Mouse (Mus musculus) layer of hippocampus, adult 18-20 months (tissue): ENCODE results near the gene Folr2. TPM values are rescaled to one million over a fixed set of nuclear protein-coding genes. Genes with fewer than 3 reads are reported as not detected.

ENCODE experiments used
- DNase-seq, 2 experiments: peaks; one replicate each; pipeline ENCODE4 v3.0.0; 2022; ENCODE audit warnings: low spot score in 2 of 2
- microRNA-seq, 2 experiments: library from miRNA; unstranded; fragments of <30 nt; microRNA quantifications; one replicate each; pipeline ENCODE4 v1.2.0; 2021
- total RNA-seq, 2 experiments: library from RNA; stranded (reverse); gene quantifications; 2 replicates each; pipeline ENCODE4 v1.2.3; 2021

Gene Folr2
- total RNA-seq, 2 experiments from 2014 or later, result 0.40 TPM; not detected in 1

DNA sequence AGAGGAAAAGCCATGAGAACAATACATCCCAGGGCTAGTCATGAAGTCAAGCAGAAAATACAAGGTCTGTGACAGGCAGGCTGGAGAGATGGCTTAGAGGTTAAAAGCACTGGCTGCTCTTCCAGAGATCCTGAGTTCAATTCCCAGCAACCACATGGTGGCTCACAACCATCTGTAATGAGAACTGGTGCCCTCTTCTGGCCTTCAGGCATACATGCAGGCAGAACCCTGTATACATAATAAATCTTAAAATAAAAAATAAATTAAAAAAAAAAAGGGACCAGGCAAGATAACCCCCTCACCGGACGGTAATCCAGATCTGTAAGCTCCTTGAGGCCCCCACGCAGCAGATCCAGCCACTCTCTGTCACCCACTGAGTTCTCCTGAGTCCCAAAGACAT is 26.6 kb downstream of the Folr2 start:
- DNase-seq, result no peak

DNA sequence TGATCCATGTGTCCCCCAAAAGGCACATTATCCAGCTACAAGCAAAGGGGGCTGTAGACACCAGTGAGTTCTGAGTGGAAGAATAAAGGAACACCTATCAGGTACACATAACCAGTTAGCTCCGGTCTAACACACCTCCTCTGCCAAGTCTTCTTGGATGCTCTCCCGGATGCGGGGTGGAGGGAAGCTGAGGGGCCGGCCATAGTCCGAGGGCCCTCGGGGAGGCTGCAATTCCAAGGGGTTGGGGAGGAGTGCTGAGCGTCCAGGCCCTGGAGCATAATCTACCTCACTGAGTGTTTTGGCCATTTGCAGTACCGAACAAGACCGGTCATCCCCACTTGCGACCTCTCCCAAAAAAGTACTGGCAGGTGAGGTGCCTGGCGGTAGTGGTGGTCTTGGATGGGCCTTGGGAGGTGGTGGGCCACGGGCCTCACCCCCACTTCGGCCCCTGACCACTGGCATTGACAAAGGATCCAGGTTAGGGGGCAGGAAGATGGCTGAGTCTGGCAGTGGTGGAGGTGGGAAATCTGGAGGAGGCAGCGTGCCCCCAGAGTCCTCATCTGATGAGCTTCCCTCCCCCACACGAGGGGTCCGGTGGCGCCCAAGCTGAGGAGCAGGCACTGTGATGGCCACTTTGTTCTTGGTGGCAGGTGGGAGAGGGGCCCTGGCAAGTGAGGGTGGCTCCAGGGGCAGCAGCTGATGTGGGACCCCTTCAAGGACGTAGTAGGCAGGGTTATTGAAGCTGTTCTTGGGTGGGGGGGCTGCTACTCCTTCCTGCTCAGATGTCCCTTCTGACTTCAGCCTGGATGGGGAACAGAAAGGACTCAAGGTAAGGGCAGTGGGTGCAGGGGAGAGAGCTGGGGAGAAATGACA is 33.0 kb downstream of the Folr2 start:
- no peak for DNase-seq

GRCm38 (mm10) chr7:101822836-101823757 is 33.9 kb downstream of the Folr2 start:
- DNase-seq, result no peak

- no peak for DNase-seq
These were observed 35.2 kb downstream of the Folr2 start for GRCm38 (mm10) chr7:101821571-101822501.

DNA sequence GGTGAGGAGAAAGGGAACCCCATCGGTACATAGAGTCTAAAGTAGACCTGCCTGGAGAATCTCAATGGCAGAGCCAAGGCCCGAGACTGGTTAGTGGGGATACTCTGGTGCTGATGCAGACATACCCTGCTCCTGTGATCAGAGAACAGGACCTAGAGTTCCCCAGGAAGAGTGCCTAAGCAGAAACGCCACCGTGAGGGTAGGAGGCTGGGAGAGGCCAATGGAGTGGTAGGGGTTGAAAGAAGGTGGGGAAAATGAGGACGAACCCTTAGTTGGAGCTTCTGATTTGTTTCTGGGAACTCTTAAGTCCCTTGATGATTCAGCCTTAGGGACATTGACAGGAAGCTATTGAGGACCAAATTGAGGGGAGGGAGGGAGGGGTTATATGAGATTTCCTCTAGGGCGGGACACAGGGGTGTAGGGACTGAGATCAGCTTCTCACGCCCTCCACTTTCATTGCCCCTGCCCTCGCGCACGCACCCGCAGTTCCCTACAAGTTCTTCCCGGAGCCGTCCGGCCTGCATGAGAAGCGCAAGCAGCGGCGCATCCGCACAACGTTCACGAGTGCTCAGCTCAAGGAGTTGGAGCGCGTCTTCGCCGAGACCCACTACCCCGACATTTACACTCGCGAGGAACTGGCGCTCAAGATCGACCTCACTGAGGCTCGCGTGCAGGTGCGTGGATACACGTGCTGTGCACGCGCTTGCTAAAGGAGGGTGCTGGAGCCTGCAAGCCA is 36.5 kb downstream of the Folr2 start:
- DNase-seq, result no peak

- no peak for DNase-seq
These were observed 39.1 kb downstream of the Folr2 start, which contains the start of gene Phox2a for GRCm38 (mm10) chr7:101817861-101818401. Gene Phox2a, plus strand, starts transcription at chr7:101818313.

Small RNA genes within 50 kb of the gene (microRNA-seq; reads per million reads assigned to microRNA genes)
- gene Gm22655, result 0 reads per million in 2 experiments

Other genes with a start within 250 kb of the Folr2 start
- 10 to 100 TPM; 59.2 to 60.1 TPM for gene Clpb, start 193.6 kb downstream of the Folr2 start, total RNA-seq
- not detected for gene Phox2a, start 38.9 kb downstream of the Folr2 start, total RNA-seq
- gene Inppl1, start 19.0 kb downstream of the Folr2 start, total RNA-seq, result 10 to 100 TPM; 23.0 to 31.1 TPM
- gene Anapc15, start 6.5 kb upstream of the Folr2 start, total RNA-seq, result 10 to 100 TPM; 30.5 to 34.9 TPM
- 1 to 10 TPM in 1 of 2 experiments, under 1 TPM in 1; 0.76 to 3.0 TPM for gene Folr1, start 13.6 kb upstream of the Folr2 start, total RNA-seq
- 10 to 100 TPM; 90.2 to 96.3 TPM for gene Lamtor1, start 48.7 kb upstream of the Folr2 start, total RNA-seq
- gene Tomt, start 49.2 kb upstream of the Folr2 start, total RNA-seq, result not detected
- gene Lrrc51, start 76.7 kb upstream of the Folr2 start, total RNA-seq, result 1 to 10 TPM; 4.9 to 7.9 TPM
- 100 to 1,000 TPM; 108 to 119 TPM for gene Numa1, start 76.9 kb upstream of the Folr2 start, total RNA-seq
- gene Il18bp, start 161.5 kb upstream of the Folr2 start, total RNA-seq, result 1 to 10 TPM; 5.6 to 6.1 TPM
- gene Rnf121, start 208.3 kb upstream of the Folr2 start, total RNA-seq, result 10 to 100 TPM; 36.5 to 40.4 TPM
- 10 to 100 TPM; 22.4 to 27.0 TPM for gene Xndc1, start 208.3 kb upstream of the Folr2 start, total RNA-seq
- gene Xntrpc, start 208.5 kb upstream of the Folr2 start, total RNA-seq, result 1 to 10 TPM; 2.0 to 3.3 TPM
- gene Trpc2, start 225.9 kb upstream of the Folr2 start, total RNA-seq, result 1 to 10 TPM in 1 of 2 experiments, not detected in 1; 1.9 TPM
- not detected for gene Art1, start 244.5 kb upstream of the Folr2 start, total RNA-seq